Mouse (Mus musculus): Measurements from ENCODE around the gene Fbxo7. TPM values are rescaled to one million over a fixed set of nuclear protein-coding genes. Genes with fewer than 3 reads are reported as not detected.

Gene Fbxo7
- polyA plus RNA-seq, 1 experiment, result 6.9 TPM

DNA sequence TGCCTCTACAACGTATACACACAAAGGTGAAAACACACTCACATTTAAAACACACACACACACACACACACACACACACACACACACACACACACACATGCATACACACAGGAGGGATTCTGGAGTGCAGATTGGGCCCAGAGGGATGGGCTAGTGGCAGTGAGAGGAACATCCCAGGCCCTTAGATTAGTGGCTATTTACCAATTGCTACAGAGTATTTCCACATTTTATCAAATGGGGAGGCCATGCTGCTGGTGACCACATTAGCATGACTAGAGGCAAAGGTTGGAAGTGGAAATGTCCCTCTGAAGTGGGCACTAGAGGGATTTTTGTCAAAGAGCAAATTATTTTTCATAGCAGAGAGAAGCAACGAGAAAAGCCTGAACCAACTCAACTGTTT lies 12.1 kb upstream of the Fbxo7 start:
- Histone ChIP-seq H3K79me2 (ENCODE audit: control insufficient read depth, insufficient read depth) (no peaks in the 10 kb centered on the region), H3K4me2 (ENCODE audit: low read depth) (no peak overlapping the region), H3K27me3 (ENCODE audit: control insufficient read depth, insufficient read depth, insufficient read length) (no peaks in the 10 kb centered on the region), H3K4me3 (no peak overlapping the region), H3ac (ENCODE audit: control insufficient read depth, insufficient read length) (no peak overlapping the region), H3K36me3 (ENCODE audit: control insufficient read depth, insufficient read depth) (no peaks in the 10 kb centered on the region)
- TF ChIP-seq TCF12 (IDR thresholded peaks at IDR 0.05; ENCODE audit: insufficient read depth, poor library complexity, severe bottlenecking) (no peak), TCF3 (IDR thresholded peaks at IDR 0.05; ENCODE audit: insufficient read length, low read depth) (no peak), E2F4 (IDR thresholded peaks at IDR 0.05; ENCODE audit: insufficient read depth) (no peak), POLR2AphosphoS2 (IDR thresholded peaks at IDR 0.05; ENCODE audit: insufficient read length, low read depth) (no peak), MYOD1 (IDR thresholded peaks at IDR 0.05; ENCODE audit: control insufficient read depth in 1 of 3, insufficient read length in 2 of 3, low read depth in 2 of 3) (no peak), CEBPB (IDR thresholded peaks at IDR 0.05; ENCODE audit: insufficient read depth, poor library complexity, severe bottlenecking) (no peak), REST (IDR thresholded peaks at IDR 0.05; ENCODE audit: insufficient read depth, insufficient read length) (no peak), USF1 (IDR thresholded peaks at IDR 0.05; ENCODE audit: low read depth) (no peak), POLR2A (IDR thresholded peaks at IDR 0.05; ENCODE audit: insufficient read length, low read depth) (no peak)

DNA sequence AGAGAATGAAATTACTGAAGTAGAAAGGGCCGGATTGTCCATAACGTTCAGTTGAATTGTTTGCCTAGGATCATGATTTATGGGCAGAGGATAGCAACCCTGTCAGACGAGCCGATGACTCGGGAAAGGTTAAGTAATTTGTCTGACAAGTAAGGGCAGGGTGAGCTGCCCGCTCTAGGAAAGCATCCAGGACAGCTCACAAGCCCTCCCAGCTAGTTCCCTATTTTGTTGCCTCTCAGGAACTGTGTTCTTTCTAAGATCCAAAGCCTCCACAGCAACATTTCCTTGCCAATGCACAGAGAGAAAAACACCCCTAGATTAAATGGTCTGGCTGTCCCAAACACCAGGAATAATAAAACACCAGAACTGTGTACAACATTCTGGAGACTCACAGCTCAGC lies 11.1 kb upstream of the Fbxo7 start:
- H3ac ChIP-seq (ENCODE audit: control insufficient read depth, insufficient read length), result no peak overlapping the region
- TF ChIP-seq POLR2A (IDR thresholded peaks at IDR 0.05; ENCODE audit: insufficient read length, low read depth), result no peak
- no peak for TF ChIP-seq USF1 (IDR thresholded peaks at IDR 0.05; ENCODE audit: low read depth)
- no peak for TF ChIP-seq CEBPB (IDR thresholded peaks at IDR 0.05; ENCODE audit: insufficient read depth, poor library complexity, severe bottlenecking)
- H3K4me3 ChIP-seq, result no peak overlapping the region
- no peak overlapping the region for H3K4me2 ChIP-seq (ENCODE audit: low read depth)
- no peaks in the 10 kb centered on the region for H3K79me2 ChIP-seq (ENCODE audit: control insufficient read depth, insufficient read depth)
- H3K27me3 ChIP-seq (ENCODE audit: control insufficient read depth, insufficient read depth, insufficient read length), result no peaks in the 10 kb centered on the region
- no peaks in the 10 kb centered on the region for H3K36me3 ChIP-seq (ENCODE audit: control insufficient read depth, insufficient read depth)

DNA sequence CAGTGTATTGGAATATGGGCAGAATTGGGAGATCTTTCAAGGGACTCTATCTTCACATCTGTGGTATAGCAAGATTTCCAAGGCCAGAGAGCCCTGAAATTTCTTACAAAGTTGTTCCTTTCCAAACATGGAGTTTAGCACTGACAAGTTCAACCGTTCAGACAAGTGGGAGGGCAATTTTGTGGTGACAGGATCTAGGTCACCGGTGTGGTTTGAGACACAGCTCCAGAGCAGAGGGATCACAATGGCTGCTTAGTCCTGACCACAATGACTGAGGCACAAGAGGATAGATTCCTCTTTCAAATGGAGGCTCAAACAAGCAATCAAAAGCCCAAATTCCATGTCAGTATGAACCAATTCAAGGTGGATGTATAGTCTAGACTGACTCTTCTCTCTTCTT lies 10.6 kb upstream of the Fbxo7 start:
- no peaks in the 10 kb centered on the region for H3K79me2 ChIP-seq (ENCODE audit: control insufficient read depth, insufficient read depth)
- no peak for TF ChIP-seq POLR2AphosphoS2 (IDR thresholded peaks at IDR 0.05; ENCODE audit: insufficient read length, low read depth)
- no peak for TF ChIP-seq MYOD1 (IDR thresholded peaks at IDR 0.05; ENCODE audit: control insufficient read depth in 1 of 3, insufficient read length in 2 of 3, low read depth in 2 of 3)
- no peak for TF ChIP-seq POLR2A (IDR thresholded peaks at IDR 0.05; ENCODE audit: insufficient read length, low read depth)
- TF ChIP-seq E2F4 (IDR thresholded peaks at IDR 0.05; ENCODE audit: insufficient read depth), result no peak
- no peak for TF ChIP-seq SRF (IDR thresholded peaks at IDR 0.05; ENCODE audit: control insufficient read depth, insufficient read length, low read depth)
- no peak for TF ChIP-seq REST (IDR thresholded peaks at IDR 0.05; ENCODE audit: insufficient read depth, insufficient read length)
- TF ChIP-seq TCF12 (IDR thresholded peaks at IDR 0.05; ENCODE audit: insufficient read depth, poor library complexity, severe bottlenecking), result no peak
- TF ChIP-seq TCF3 (IDR thresholded peaks at IDR 0.05; ENCODE audit: insufficient read length, low read depth), result no peak

DNA sequence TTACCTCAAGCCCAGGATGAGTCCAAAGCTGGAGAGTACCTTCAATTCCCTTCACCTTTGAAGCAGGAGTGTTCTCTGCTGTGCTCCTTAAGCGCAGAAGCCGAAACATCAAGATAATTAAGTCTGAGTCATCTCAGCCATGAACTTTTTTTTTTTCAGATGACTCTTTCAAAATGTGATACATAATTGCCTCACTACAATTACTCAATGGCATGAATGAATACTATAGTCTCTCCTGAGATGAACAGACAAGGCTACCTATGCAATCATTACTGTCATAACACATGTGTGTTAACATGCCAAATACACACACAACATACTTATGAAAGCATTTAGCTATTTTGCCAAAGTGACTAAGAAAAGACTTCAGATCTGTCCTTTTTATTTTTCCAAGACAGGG lies 10.0 kb upstream of the Fbxo7 start, which contains the start of gene Bpifc:
Bpifc (minus strand) TSS at position 115 of the 400 bp plus-strand sequence.
- no peaks in the 10 kb centered on the region for H3K36me3 ChIP-seq (ENCODE audit: control insufficient read depth, insufficient read depth)
- H3K4me3 ChIP-seq, result no peak within 1 kb of the TSS
- no peaks in the 10 kb centered on the region for H3K79me2 ChIP-seq (ENCODE audit: control insufficient read depth, insufficient read depth)
- no peak within 1 kb of the TSS for H3ac ChIP-seq (ENCODE audit: control insufficient read depth, insufficient read length)
- peaks cover 5% of the 10 kb centered on the region for H3K27me3 ChIP-seq (ENCODE audit: control insufficient read depth, insufficient read depth, insufficient read length)
- no peak within 1 kb of the TSS for H3K4me2 ChIP-seq (ENCODE audit: low read depth)
- TF ChIP-seq USF1 (IDR thresholded peaks at IDR 0.05; ENCODE audit: low read depth) (no peak), SRF (IDR thresholded peaks at IDR 0.05; ENCODE audit: control insufficient read depth, insufficient read length, low read depth) (no peak), TCF3 (IDR thresholded peaks at IDR 0.05; ENCODE audit: insufficient read length, low read depth) (no peak), POLR2AphosphoS2 (IDR thresholded peaks at IDR 0.05; ENCODE audit: insufficient read length, low read depth) (no peak), REST (IDR thresholded peaks at IDR 0.05; ENCODE audit: insufficient read depth, insufficient read length) (no peak)

More for the DNA sequence above, 10.6 kb upstream of the Fbxo7 start:
- Histone ChIP-seq H3ac (ENCODE audit: control insufficient read depth, insufficient read length) (no peak overlapping the region), H3K36me3 (ENCODE audit: control insufficient read depth, insufficient read depth) (no peaks in the 10 kb centered on the region), H3K4me3 (no peak overlapping the region), H3K27me3 (ENCODE audit: control insufficient read depth, insufficient read depth, insufficient read length) (no peaks in the 10 kb centered on the region), H3K4me2 (ENCODE audit: low read depth) (no peak overlapping the region)

DNA sequence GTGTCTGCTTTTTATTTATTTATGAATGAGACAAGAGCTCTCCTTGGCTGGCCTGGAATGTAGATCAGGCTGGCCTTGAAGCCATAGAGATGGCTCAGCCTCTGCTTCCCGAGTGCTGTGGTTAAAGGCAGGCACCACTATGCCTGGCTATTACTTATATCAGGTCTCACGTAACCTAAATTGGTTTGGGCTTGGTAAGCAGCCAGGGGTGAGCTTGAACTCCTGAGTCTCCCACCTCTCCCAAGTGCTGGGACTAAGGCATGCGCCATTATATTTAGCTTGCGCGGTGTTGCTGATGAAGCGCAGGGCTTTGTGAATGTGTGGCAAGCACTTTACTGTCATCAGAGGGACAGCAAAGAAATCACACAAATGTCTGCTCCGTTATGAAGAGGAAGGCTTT lies 4.0 kb upstream of the Fbxo7 start:
- Histone ChIP-seq H3K36me3 (ENCODE audit: control insufficient read depth, insufficient read depth) (no peaks in the 10 kb centered on the region), H3K4me3 (no peak overlapping the region), H3K79me2 (ENCODE audit: control insufficient read depth, insufficient read depth) (peaks cover 3% of the 10 kb centered on the region), H3K27me3 (ENCODE audit: control insufficient read depth, insufficient read depth, insufficient read length) (peaks cover 11% of the 10 kb centered on the region), H3K4me2 (ENCODE audit: low read depth) (no peak overlapping the region), H3ac (ENCODE audit: control insufficient read depth, insufficient read length) (no peak overlapping the region)
- TF ChIP-seq MYOD1 (IDR thresholded peaks at IDR 0.05; ENCODE audit: control insufficient read depth in 1 of 3, insufficient read length in 2 of 3, low read depth in 2 of 3) (no peak), MAX (IDR thresholded peaks at IDR 0.05; ENCODE audit: low read depth) (no peak), CEBPB (IDR thresholded peaks at IDR 0.05; ENCODE audit: insufficient read depth, poor library complexity, severe bottlenecking) (no peak)

DNA sequence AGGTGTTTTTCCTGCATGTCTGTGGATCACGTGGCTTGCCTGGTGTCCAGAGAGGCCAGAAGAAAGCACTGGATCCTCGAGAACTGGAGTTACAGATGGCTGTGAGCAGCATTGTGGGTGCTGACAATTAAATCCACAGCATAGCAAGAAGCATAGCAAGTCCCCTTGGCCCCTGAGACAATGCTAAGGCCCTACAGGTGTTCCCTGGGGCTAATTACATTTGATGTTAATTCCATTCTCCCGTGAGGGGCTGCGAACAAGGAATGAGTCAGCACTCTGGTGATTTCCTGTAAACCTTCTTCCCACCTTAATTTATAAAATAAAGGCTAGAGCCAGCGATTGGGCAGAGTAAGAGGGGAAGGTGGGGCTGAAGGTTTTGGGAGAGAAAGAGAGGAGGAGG lies 3.0 kb upstream of the Fbxo7 start:
- Histone ChIP-seq H3K79me2 (ENCODE audit: control insufficient read depth, insufficient read depth) (peaks cover 6% of the 10 kb centered on the region), H3ac (ENCODE audit: control insufficient read depth, insufficient read length) (no peak overlapping the region), H3K27me3 (ENCODE audit: control insufficient read depth, insufficient read depth, insufficient read length) (peaks cover 11% of the 10 kb centered on the region), H3K4me2 (ENCODE audit: low read depth) (no peak overlapping the region), H3K36me3 (ENCODE audit: control insufficient read depth, insufficient read depth) (no peaks in the 10 kb centered on the region), H3K4me3 (no peak overlapping the region)
- TF ChIP-seq TCF3 (IDR thresholded peaks at IDR 0.05; ENCODE audit: insufficient read length, low read depth) (no peak), CEBPB (IDR thresholded peaks at IDR 0.05; ENCODE audit: insufficient read depth, poor library complexity, severe bottlenecking) (no peak), E2F4 (IDR thresholded peaks at IDR 0.05; ENCODE audit: insufficient read depth) (no peak), MYOG (IDR thresholded peaks at IDR 0.05; ENCODE audit: control insufficient read depth in 1 of 3, insufficient read depth in 1 of 3, insufficient read length in 2 of 3, low read depth in 2 of 3) (no peak), POLR2AphosphoS2 (IDR thresholded peaks at IDR 0.05; ENCODE audit: insufficient read length, low read depth) (no peak), MAX (IDR thresholded peaks at IDR 0.05; ENCODE audit: low read depth) (no peak)
